Mouse (Mus musculus) kidney, adult 8-10 months (tissue): Measurements from ENCODE around the gene Rrbp1.
A peak's percentile ranks its signal among the peaks of the same experiment; 100 is the strongest.

Source experiments
- DNase-seq, 2 experiments: peaks; one replicate each; pipeline ENCODE4 v3.0.0; 2022

The Rrbp1 gene

DNA sequence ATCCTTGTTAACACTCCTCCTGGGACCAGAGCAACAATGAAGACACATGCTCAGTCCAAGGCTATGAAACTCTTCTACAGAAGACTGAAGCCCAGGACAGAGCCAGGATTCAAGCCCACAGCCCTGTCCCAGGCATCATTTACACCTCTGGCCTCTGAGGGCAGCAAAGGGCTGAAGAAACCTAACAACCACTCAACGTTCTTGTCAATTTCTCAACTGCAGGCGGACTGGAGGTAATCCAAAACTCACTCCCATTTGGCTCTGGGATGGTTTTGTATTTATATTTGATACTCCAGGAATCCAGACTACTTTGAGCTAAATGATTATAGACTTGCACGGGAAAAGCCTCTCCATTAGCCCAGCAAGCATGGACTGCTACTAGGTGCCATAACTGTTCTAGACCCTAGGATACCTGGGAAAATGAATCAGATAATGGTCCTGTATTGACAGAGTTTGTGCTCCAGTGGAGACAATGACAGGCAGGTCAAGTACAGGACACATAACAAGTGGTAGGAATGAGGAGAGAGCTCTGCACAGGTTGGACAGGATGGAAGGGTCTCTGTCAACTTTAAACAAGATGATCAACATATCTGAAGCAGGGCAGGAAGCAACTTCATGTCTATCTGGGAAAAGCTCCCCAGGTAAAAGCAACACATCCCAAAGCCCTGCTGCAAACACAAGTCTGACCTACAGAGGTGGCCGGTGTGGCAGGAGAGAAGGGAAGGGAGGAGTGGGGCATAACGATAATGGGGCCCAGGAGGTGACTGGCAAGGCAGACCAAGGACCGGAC is 5.7 kb downstream of the Rrbp1 start:
- no peak for DNase-seq

DNA sequence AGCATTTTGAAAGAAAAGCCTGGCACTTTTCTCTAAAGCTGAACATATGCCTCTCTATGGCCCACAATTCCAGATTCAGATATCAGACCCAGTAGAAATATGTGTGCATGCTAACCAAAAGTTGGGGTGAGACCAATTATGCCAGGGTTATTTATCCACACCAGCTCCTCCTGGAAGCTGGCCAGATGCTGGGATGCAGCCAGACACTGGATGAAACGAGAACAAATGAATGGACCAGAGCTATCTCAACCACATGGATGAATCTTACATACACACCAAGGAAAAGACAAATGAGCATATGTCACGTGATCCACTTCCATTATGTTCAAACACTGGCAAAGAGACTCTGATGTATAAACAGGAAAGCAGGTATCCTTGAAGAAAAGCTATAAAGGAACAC is 7.5 kb downstream of the Rrbp1 start:
- DNase-seq, result peak; percentile 50 to 75

GRCm38 (mm10) chr2:144002229-144002984 is 8.7 kb downstream of the Rrbp1 start:
- no peak for DNase-seq

DNA sequence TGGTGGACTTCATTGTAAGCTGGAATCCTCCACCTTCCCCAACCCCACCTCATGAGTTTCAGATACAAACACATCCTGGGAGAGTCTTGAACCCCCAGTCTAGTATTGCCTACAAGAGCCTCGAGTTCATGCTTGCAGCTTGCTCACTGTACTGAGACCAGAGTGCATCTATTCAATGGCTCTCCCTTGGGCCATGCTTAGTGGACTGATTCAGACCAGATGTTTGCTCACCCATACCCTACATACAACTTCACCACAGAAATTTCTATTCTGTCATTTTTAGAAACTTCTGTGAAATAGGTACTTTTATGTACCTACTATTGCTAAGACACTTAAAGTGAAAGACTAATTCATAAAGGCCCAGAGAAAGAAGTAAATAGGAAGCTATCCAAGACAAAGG is 18.1 kb downstream of the Rrbp1 start:
- no peak for DNase-seq

DNA sequence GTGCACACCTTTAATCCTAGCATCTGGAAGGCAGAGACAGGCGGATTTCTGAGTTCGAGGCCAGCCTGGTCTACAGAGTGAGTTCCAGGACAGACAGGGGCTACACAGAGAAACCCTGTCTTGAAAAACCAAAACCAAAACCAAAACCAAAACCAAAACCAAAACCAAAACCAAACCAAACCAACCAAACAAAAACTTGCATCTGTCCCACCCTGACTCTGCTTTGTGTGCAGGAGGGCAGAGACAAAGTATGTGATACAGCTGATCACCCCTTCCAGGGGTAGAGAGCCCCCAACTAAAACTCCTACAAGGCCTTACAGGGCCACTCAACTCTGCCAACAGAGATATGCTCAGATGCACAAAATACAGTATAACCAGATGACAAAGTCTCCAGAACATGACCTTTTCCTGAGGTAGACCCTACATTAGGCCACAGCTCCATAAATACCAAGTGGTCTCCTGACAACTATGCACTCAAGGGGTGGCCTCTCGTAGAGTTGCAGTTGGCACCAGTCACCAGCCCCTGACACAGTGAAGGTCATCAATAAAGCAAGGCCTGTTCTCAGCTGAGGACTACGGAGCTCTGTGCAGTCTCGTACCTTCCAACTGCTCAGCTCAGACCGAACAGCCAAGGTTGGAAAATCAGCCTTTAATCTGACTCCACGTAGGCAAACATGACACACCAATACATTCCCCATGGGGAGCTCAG is 18.9 kb downstream of the Rrbp1 start:
- DNase-seq, result no peak

GRCm38 (mm10) chr2:143990997-143991396 is 20.1 kb downstream of the Rrbp1 start:
- DNase-seq, result peak; percentile 85

GRCm38 (mm10) chr2:143988016-143988415 is 23.0 kb downstream of the Rrbp1 start:
- DNase-seq, result peak; percentile 42 to 53

- DNase-seq, result no peak
Measured at GRCm38 (mm10) chr2:143987485-143987884, 23.6 kb downstream of the Rrbp1 start.

- no peak for DNase-seq
Measured at GRCm38 (mm10) chr2:143983482-143983881, 27.6 kb downstream of the Rrbp1 start.

DNA sequence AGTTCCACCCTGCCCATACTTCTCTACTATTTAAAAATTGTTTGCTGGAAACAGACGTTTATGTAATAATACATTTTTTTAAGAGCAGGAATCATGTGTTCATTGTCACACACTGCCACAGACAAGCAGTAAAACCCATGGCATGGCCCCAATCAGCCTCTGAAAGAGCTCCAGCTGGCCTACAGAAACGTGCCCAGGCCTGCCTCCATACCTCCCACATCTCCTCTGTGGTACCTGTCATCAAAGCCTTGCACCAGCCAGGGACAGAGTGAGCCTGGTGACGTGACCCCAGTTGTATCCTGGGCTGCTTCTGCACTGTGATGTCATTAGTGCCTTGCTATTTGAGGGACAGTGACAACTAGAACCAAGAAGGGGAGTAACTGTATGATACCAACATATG is 28.2 kb downstream of the Rrbp1 start:
- DNase-seq, result no peak

- DNase-seq, result no peak
Measured at GRCm38 (mm10) chr2:143982152-143982551, 28.9 kb downstream of the Rrbp1 start.

DNA sequence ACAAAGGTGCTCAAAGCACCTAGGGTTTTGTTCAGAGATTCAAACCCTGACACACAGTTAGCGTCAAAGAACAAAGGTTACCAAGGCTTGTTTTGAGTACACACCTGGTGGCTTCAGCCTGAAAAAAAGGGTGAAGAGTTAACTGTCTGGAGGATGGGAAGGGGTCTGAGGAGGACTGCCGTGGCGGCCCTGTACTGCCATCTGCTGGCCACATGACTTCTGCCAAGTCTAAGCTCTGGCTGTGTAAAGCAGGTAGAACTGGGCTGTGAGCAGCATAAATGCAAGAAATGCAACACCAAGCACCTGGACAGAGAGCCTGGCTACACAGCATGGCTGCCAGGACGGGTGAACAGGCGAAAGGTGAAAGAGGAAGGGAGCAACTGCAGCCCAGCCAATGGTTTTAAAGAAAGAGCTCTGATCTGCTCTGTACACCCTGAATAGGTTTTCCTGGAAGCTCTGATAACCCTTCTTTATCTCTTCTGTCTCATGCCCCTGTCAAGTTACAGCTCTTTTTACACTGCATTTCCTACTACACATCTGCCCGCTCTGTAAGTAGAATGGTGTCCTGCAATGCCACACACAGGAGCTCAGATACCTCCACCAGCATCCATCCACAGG is 30.2 kb downstream of the Rrbp1 start:
- peak; percentile 41 to 75 for DNase-seq

GRCm38 (mm10) chr2:143978444-143979147 is 32.5 kb downstream of the Rrbp1 start:
- no peak for DNase-seq

GRCm38 (mm10) chr2:143975146-143975649 is 35.9 kb downstream of the Rrbp1 start:
- no peak for DNase-seq

DNA sequence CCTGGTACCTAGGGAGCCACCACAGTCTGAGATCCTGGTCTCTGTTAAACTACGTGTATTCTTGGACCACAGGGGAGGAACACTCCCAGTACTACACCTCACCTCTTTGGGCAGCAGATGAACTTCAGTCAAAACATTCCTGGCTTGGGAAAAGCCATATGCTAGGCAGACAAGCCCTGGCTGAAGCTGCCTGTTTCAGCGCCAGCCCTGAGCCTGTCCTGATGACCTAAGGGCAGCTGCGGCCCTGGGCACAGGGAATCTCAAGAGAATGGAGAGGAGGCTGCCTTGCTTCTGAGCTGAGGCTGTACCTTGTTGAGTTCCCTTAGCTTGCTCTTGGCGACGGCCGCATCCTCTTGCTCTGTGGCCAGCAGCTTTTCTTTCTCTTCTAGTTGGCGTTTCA is 37.9 kb downstream of the Rrbp1 start:
- DNase-seq, result no peak

- DNase-seq, result no peak
Measured at GRCm38 (mm10) chr2:143971887-143972286, 39.2 kb downstream of the Rrbp1 start.

GRCm38 (mm10) chr2:143970841-143971240 is 40.2 kb downstream of the Rrbp1 start:
- no peak for DNase-seq

GRCm38 (mm10) chr2:143969260-143969659 is 41.8 kb downstream of the Rrbp1 start:
- DNase-seq, result no peak

DNA sequence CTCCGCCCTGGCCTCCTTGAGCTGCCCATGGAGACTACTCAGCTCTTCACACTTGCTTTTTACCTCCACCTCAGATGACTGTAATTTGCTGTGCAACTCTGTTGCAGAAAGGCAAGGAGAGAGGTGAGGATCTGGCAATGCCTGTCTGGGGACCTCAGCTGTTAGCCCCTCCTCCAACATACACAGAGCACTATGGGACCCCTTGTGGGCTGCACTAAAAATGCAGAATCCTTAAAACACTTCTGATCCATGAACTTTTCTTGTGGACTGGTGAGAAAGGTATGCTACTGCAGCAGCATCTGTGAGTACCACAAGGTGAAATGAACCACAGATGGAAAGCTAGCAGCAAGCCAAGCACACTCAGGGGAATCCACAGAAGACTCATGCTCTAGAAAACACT is 47.7 kb downstream of the Rrbp1 start:
- DNase-seq, result no peak

GRCm38 (mm10) chr2:143962192-143962591 is 48.9 kb downstream of the Rrbp1 start:
- no peak for DNase-seq

- DNase-seq, result peak; percentile 18 to 38
Measured at GRCm38 (mm10) chr2:143955746-143956145, 55.3 kb downstream of the Rrbp1 start.

DNA sequence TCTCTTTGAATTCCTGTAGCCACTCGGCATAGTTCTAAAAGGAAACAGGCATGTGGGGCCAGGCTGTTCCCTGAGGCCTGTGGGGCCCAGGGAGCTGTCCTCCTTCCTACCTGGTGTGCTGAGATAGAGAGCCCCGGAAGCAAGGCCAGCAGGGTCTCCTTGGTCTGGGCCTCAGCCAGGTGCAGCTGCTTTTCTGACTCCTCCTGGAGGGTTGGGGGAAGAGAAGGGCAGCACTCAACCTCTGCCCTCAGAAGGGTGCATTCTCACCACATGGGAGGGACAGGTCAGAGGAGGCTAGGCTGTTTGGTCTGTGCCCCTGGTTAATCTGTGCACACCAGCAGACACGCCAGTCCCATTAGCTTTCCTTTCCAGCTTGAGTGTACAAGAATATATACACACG is 56.1 kb downstream of the Rrbp1 start:
- DNase-seq, result peak in 1 of 2 experiments; percentile 42
